Mouse (Mus musculus): ENCODE measurements around the gene Ctdspl.
A peak's percentile ranks its signal among the peaks of the same experiment; 100 is the strongest.

The Ctdspl gene

DNA sequence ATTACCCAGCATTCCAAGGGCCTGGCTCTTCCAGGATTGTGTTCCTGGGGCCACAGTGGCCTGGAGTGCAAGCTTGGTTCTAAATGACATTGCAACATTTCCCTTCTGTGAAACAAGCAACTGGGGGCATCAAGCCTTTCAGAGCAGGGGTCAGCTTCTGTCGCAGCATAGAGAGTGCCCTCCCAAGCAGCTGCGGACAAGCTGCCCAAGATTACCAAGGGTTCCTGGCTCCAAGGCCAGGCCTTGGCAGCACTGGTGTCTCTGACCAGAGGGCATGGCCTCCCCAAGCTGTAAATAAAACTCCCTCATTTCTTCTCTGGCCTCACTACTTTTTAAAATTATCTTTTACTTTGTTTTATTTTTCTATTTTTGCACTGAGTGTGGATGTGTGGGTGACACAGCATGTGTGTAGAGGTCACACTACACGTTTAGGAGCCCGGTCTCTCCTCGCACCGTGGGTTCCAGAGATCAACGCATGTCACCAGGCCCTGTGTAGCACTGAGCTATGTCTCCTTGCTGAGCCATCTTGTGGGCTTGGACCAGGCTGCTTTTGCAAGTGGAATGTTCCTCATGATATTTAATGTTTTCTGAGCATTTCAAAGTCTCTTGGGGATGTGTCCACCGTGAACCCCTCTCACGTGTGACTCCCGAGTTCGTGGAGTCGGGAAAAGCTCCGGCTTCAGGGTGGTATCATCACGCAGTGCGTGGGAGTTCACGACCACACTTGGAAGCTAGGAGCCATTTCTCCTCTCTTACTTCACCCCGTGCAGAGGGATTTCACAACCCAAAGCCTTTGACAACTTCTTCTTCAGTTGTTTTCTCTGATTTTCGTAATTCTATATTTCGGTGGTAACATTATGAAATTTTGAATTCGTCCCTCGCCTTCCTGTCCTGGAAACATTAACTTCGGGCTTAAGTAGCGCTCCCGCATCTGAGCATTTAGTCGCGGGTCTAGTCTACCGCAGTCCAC is 102.3 kb downstream of the Ctdspl start:
- no peak for DNase-seq (ENCODE audit: low spot score)

- no peak for DNase-seq (ENCODE audit: low spot score)
These were observed 103.3 kb downstream of the Ctdspl start for GRCm38 (mm10) chr9:119029568-119029967.

DNA sequence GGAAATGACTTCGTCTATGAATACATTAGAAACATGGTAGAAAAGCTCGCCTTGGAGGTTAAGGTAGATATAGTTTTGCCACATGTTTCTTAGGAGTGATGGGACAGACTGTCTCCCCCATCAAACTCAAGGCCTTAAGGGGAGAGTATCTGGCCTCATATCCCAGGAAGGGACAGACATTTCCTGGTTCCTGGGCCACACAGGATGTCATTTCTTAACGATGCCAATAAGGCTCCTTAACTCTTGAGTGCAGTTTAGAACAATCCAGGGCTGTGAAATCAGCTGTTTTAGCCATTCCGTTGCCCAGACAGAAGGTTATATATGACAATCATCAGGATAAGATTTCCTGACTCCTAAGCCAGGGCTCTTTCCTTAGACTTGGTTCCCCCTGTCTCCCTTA is 104.8 kb downstream of the Ctdspl start:
- DNase-seq (ENCODE audit: low spot score): no peak

GRCm38 (mm10) chr9:119031772-119032171 is 105.5 kb downstream of the Ctdspl start:
- no peak for DNase-seq (ENCODE audit: low spot score)

DNA sequence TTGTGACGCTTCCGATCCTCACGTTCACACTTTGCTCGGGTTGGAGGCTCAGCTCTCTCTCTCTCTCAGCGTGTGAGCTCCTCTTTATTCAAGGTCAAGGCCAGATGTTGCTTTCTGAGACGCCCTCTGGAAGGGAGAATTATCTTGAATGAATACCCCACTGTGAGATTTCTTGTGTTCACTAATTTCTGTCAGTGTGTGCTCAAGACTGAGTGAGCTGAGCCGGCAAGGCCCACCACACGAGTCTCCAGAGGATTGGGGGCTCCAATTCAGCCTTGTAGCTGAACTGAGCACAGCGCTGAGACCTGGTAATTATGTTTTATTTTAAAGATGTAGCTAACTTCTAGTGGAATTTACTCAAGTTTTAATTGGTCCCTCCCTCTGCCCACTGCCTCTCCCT is 106.3 kb downstream of the Ctdspl start:
- no peak for DNase-seq (ENCODE audit: low spot score)

GRCm38 (mm10) chr9:119033111-119033921 is 107.1 kb downstream of the Ctdspl start:
- DNase-seq (ENCODE audit: low spot score): peak; percentile 42

DNA sequence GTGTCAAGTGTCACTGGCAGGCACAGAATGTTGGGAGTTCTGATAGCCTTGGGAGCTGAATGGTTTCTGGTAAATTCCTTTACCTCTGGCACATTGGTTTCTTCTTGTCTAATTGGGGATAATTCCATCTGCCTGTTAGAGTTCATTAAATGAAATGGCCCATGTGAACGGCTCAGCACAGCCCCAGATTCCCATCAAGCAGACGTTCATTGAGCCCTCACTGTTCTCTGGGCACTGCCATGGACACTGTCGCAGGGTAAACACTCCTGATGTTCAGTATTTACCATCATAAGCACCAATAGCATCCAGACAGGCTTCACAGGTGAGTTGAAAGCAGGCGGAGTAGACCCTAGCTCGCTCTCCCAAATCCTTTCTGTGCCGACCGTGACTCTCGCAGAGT is 107.8 kb downstream of the Ctdspl start:
- no peak for DNase-seq (ENCODE audit: low spot score)

DNA sequence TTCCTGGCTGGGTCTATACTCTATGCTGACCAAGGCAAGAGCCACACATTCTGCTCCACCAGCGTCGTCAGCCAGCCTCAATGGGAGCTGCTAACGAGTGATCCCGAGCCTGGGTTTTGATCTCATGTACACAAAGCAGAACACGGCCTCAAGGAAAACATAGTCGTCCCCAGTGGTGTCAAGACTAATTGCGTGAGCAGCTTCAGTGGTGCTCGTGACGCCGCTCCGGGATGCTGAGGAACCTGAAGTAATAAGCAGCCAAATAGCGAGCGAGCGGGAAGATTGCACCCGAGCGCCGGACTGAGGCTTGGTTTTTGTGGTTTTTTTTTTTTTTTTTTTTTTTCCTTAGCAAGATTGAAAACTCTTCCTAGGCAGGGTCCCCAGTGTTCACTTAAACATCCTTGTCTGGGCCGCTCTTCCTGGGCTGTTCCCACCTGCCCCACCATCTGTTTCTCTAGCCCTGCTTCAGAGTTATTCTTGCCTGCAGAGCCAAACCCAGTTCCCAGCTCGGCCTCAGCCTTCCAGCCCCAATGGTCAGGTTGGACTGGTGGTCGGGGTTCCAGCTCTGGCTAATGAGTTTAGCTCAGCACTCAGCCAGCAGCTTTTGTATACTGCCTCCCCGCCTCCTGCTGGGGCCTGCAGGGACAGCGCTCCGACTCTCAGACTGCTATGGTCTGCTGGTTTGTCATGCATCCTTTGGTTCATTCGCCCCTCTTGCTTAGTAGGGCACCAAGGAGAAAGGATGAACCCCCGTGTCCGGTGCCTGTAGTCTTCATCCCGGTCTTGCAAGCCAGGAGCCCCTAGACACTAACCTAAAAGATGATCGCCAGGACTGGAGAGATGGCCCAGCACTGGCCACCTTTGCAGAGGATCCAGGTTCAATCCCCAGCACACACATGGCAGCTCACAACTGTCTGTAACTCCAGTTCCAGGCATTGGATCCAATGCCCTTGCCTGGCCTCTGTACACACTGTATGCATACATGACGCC is 108.7 kb downstream of the Ctdspl start:
- no peak for DNase-seq (ENCODE audit: low spot score)

GRCm38 (mm10) chr9:119035836-119036235 is 109.6 kb downstream of the Ctdspl start:
- DNase-seq (ENCODE audit: low spot score): no peak

DNA sequence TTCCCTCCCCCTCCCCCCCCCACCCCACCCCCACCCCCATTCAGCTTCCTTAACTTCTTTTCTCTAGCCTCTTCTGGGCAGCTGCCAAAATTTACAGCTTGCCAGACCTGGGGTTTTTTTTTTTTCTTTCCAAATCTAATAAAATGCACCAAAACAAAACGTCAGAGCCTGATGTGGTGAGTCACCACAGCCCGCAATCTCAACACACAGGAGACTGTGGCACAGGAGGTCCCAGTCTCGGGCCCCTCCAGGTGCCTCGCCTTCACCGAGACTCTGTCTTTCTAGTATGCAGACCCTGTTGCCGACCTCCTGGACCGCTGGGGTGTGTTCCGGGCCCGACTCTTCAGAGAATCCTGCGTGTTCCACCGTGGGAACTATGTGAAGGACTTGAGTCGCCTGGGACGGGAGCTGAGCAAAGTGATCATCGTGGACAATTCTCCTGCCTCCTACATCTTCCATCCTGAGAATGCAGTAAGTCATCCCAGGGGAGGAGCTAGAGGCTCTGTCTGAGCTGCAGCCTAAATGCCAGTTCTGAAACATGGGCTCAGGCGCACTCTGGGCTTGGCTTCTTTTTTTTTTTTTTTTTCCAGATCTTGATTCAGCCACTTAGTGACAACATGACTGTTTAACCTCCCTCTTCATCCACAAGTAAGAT is 111.0 kb downstream of the Ctdspl start:
- no peak for DNase-seq (ENCODE audit: low spot score)

DNA sequence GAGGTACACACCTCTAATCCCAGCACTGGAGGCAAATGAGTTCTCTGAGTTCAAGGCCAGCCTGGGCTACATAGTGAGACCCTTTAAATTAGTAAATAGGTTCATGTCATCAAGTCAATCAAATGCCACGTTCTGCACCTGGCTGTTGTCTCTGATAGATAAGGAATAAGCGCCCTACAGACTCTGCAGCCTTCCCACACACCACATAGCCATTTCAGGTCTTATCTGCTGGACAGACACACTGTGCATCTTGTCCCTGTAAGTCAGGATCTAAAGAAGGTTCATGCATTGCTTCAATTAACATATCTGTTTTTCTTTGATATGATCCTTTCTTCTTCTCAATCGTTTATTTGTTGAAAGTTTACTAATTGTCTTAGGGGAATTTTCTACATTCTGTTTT is 112.3 kb downstream of the Ctdspl start:
- DNase-seq (ENCODE audit: low spot score): no peak

- DNase-seq (ENCODE audit: low spot score): no peak
These were observed 114.0 kb downstream of the Ctdspl start for GRCm38 (mm10) chr9:119040101-119040775.

DNA sequence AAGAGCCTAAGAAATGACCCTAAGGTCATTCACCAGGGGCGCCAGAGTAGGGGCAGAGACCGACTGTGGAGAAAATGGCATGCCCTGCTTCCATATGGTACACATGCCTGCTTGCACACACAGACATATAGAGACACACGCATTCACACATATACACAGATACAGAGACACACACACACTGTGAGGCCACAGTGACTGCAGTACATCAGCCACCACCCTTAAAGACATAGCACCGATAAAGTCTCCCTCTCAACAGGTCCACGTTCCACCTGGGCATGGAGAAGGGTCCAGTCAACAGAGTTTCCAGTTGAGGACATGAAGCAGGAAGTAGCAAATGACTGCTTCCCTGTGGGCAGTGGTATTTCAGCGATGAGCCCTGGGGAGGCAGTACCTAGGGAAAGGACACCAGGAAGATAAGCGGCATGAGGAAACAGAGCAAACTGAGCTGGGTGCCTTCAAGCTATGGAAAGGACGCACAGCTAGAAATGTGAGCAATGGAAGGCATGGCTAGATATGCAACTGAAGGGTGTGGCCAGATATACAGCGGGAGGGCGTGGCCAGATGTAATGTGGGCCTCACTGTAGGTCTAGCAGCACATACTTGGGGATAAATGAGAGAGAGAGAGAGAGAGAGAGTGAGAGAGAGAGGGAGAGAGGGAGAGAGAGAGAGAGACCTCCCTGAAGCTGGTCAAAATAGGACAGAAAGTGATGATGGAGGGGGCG is 122.1 kb downstream of the Ctdspl start:
- no peak for DNase-seq (ENCODE audit: low spot score)

DNA sequence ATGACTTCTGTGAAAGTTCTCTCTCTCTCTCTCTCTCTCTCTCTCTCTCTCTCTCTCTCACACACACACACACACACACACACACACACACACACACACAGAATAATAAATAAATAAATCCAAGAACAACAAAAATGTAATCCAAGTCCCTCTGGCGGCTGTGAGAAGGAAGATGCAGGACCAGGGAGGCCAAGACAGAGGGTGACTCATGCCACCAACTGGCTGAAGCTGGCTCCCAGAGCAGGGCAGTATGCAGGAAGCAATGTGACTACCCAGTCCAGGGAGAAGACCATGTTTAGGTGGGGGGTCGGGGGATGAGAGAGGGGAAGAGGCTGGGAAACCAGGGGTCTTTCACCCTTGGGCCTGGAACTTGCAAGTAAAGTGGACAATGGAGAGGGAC is 124.9 kb downstream of the Ctdspl start:
- no peak for DNase-seq (ENCODE audit: low spot score)

DNA sequence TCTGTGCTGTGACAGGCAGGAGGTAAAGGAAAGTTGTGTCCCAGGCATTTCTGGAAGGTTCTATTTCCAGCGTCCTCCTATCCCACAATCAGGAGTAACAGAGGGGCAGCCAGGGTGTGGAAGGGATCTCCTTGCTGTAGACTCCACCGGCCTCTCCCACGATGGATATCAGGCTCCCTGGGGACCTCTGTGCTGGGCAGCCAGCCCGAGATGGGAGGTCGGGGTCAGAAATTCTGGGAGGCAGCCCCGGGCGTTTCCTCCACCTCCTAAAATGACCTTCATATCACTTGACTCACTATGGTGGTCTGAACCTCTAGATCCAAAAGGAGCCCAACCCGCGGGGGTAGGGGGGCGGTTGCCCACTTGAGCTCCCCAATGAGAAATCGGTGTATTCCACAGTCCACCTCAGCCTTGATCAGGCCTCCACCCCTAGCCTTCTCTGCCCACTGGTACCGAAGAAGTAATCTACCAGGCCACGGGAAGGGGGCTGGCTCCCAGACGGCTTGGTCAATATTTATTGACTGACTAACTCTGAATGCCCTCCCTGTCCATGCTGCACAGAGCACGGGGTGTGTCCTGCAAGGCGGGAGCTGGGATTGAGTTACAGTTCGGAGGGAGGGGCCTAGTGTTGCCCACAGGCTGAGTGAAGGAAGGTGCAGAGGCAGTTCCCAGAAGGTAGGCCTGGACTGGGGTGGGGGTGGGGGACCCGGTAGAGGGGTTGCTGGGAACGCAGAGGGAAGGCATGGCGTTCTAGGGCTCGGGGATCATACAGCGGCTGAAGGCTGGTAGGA is 126.1 kb downstream of the Ctdspl start, which contains the start of gene Vill:
TSS of gene Vill (plus strand) at position 625 of the 791 bp plus-strand sequence.
- no peak for DNase-seq (ENCODE audit: low spot score)

GRCm38 (mm10) chr9:119053964-119054576 is 127.8 kb downstream of the Ctdspl start:
- no peak for DNase-seq (ENCODE audit: low spot score)

DNA sequence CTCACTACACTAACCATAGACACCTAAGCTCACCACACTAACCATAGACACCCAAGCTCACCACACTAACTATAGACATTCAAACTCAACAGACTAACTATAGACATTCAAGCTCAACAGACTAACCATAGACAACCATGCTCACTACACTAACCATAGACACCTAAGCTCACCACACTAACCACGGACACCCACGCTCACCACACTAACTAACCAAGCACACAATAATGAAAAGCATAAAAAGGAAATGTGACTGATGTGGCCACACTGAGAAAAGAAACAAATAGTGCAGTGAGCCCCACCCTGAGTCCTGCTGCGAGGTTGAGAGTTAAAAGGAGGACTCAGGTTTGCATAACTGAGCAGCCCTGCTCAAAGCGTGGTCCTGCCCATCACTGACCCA is 129.1 kb downstream of the Ctdspl start:
- DNase-seq (ENCODE audit: low spot score): no peak

- no peak for DNase-seq (ENCODE audit: low spot score)
These were observed 132.0 kb downstream of the Ctdspl start for GRCm38 (mm10) chr9:119058245-119058644.

DNA sequence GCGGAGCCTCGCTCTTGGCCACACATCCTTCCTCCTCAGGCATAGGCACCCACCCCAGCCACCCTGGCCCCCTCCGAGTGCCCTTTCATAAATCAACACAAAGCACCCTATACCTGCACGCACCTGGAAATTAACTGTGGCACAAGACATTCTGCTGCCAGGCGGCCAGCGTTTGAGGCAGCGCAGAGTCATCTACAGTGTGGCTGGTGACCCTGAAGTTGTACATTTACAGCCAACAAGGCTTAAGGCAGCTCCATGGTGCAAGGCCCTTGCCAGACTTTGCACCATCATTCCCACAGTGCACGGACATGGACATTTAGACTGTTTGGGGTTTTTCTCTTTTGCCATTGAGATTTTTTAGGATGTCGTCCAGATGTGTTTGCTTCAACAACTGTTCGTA is 134.4 kb downstream of the Ctdspl start:
- no peak for DNase-seq (ENCODE audit: low spot score)

Data from layer of hippocampus, adult 9-10 months (tissue).